Mouse (Mus musculus) liver, embryonic 14.5 days (tissue): ENCODE data around the gene Samd4.

Source experiments
- CTCF ChIP-seq: IDR thresholded peaks from 2 replicates; pipeline ENCODE4 v1.5.1; 2016; ENCODE audit warnings: antibody characterized with exemption, low read depth, control low read depth
- EP300 ChIP-seq: IDR thresholded peaks from 2 replicates; pipeline ENCODE4 v1.6.1; 2016; ENCODE audit warnings: antibody characterized with exemption, low read depth

- no peak for TF ChIP-seq CTCF
- TF ChIP-seq EP300, result no peak
Measured at GRCm38 (mm10) chr14:46955109-46955508, 72.5 kb downstream of the Samd4 start.
